Mouse (Mus musculus) heart, embryonic 11.5 days (tissue): Measurements from ENCODE around the gene Adgrd1. TPM values are rescaled to one million over a fixed set of nuclear protein-coding genes. Genes with fewer than 3 reads are reported as not detected.

Source experiments
- ATAC-seq: fragments of 200-750 bp; cut with Nextera tagmentation; replicated peaks from 2 replicates; pipeline ENCODE4 v1.8.0; 2017; ENCODE audit warnings: moderate library complexity; ENCODE audit not compliant: insufficient number of reproducible peaks, low FRiP score, low TSS enrichment
- H3K27ac ChIP-seq: fragments of 300-500 bp; sonication (generic); 2 replicates; pipeline ENCODE4 v1.5.1; 2014; ENCODE audit warnings: mild to moderate bottlenecking, low read depth, low read length
- H3K27me3 ChIP-seq: fragments of 300-500 bp; sonication (generic); 2 replicates; pipeline ENCODE4 v1.6.1; 2014; ENCODE audit warnings: mild to moderate bottlenecking, low read length, mixed read lengths; ENCODE audit not compliant: control insufficient read depth, insufficient read depth
- H3K36me3 ChIP-seq: fragments of 300-500 bp; sonication (generic); 2 replicates; pipeline ENCODE4 v1.6.1; 2014; ENCODE audit warnings: mild to moderate bottlenecking, low read length, moderate library complexity, mixed read lengths; ENCODE audit not compliant: control insufficient read depth, insufficient read depth
- H3K4me1 ChIP-seq: fragments of 300-500 bp; sonication (generic); 2 replicates; pipeline ENCODE4 v1.6.1; 2014; ENCODE audit warnings: low read length; ENCODE audit not compliant: control insufficient read depth, insufficient read depth
- H3K4me2 ChIP-seq: fragments of 300-500 bp; sonication (generic); 2 replicates; pipeline ENCODE4 v1.6.1; 2014; ENCODE audit warnings: mild to moderate bottlenecking, moderate library complexity
- H3K4me3 ChIP-seq: fragments of 300-500 bp; sonication (generic); 2 replicates; pipeline ENCODE4 v1.5.1; 2014; ENCODE audit warnings: low read depth, low read length
- H3K9ac ChIP-seq: fragments of 300-500 bp; sonication (generic); 2 replicates; pipeline ENCODE4 v1.6.1; 2014; ENCODE audit warnings: mild to moderate bottlenecking, low read depth, low read length, moderate library complexity
- H3K9me3 ChIP-seq: fragments of 300-500 bp; sonication (generic); replicated peaks from 2 replicates; pipeline ENCODE4 v1.6.1; 2016; ENCODE audit warnings: low read length; ENCODE audit not compliant: control insufficient read depth
- WGBS: fragments of 180-500 bp; shearing (Covaris S2); extraction: QIAGEN DNeasy Blood & Tissue Kit; methylation state at CpG from one replicate; pipeline ENCODE4 v1.1.7; 2014; ENCODE audit not compliant: insufficient replicate concordance; 5-methylcytosine and 5-hydroxymethylcytosine counted together
- polyA plus RNA-seq: library from polyadenylated mRNA; unstranded; fragments of >200 nt; fragmentation: Nextera tagmentation; extraction: Ambion mirVana; gene quantifications from 2 replicates; pipeline ENCODE4 v1.2.1, GENCODE M21; 2014

Gene Adgrd1
- polyA plus RNA-seq, 1 experiment from 2014 or later: 0.31 TPM

DNA sequence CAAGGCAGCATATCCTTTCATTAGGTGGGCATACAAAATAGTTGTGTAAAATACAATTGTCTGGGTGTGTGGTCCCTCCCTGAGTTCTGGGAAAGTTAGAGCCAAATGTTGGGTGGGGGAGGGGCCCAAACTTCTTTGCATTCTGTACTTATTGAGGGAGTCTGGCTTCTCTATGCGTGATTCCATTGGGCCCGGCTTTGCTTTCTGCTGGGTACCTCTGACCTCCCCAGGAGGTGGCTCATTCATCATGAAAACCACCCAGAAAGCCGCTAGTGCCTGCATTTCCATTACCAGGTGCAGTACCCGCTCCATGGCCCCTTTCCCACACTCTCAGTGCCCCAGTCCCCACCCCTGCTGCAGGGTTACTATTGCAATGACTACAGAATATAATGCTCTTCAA lies 73.0 kb downstream of the Adgrd1 start:
- ATAC-seq: no peak
- H3K9ac ChIP-seq: no peak overlapping the region
- no peak overlapping the region for H3K27ac ChIP-seq
- WGBS: 15% methylated on average over 4 of the region's 4 CpGs
- H3K36me3 ChIP-seq: no peaks in the 10 kb centered on the region
- H3K9me3 ChIP-seq: no peaks in the 10 kb centered on the region; the same call in 1 of the 2 replicates
- peaks cover 5% of the 10 kb centered on the region; the same call in 1 of the 2 replicates for H3K4me1 ChIP-seq
- H3K27me3 ChIP-seq: no peaks in the 10 kb centered on the region
- no peak overlapping the region for H3K4me2 ChIP-seq
- H3K4me3 ChIP-seq: no peak overlapping the region

DNA sequence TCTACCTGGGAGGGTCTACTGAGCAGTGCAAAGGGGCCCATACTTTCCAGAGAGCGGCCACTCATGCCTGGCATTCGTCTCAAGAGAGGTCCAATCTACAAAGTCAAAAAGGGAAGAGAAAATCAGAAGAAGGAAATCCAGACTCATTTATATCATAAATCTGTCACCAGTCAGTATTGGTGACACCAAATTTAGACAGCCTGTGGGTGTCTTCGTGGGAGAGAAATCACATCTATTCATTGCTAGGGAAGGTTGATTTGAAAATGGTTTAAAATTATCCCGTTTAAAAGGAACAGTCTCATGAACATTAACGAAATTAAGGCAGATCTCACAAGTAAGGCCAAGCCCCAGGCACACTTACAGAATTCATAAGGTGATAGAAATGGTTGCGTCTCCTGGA lies 76.0 kb downstream of the Adgrd1 start:
- 78% methylated on average over 6 of the region's 6 CpGs for WGBS
- Histone ChIP-seq H3K4me1 (no peaks in the 10 kb centered on the region), H3K9me3 (no peaks in the 10 kb centered on the region; the same call in 1 of the 2 replicates), H3K4me3 (no peak overlapping the region), H3K36me3 (no peaks in the 10 kb centered on the region), H3K27ac (no peak overlapping the region), H3K4me2 (no peak overlapping the region), H3K9ac (no peak overlapping the region), H3K27me3 (0 out of 2 replicates have a peak, but pooled peaks cover 3% of the 10 kb centered on the region)
- ATAC-seq: no peak

DNA sequence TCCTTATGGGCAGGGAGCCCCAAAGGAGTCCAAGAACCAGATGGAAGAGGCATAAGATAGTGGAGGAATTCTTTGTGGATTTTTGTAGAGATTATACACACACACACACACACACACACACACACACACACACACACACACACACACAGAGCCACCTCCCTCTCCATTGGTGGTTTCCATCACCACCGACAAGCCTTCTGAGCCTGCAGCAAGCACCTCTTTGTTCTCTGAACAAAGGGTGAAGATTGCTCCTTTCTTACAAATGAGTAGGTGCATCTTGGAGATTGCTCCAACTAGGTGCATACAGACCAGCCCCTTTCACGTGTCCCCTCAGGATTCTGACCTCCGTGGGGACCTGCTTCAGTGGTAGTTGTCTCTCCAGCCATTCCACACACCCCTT lies 79.4 kb downstream of the Adgrd1 start:
- H3K4me1 ChIP-seq: no peaks in the 10 kb centered on the region
- no peak overlapping the region for H3K4me2 ChIP-seq
- H3K9me3 ChIP-seq: no peaks in the 10 kb centered on the region
- H3K4me3 ChIP-seq: no peak overlapping the region
- H3K27ac ChIP-seq: no peak overlapping the region
- peaks cover 3% of the 10 kb centered on the region; the same call in 1 of the 2 replicates for H3K27me3 ChIP-seq
- no peaks in the 10 kb centered on the region for H3K36me3 ChIP-seq
- 50% methylated on average over 3 of the region's 3 CpGs for WGBS
- no peak overlapping the region for H3K9ac ChIP-seq
- ATAC-seq: no peak

DNA sequence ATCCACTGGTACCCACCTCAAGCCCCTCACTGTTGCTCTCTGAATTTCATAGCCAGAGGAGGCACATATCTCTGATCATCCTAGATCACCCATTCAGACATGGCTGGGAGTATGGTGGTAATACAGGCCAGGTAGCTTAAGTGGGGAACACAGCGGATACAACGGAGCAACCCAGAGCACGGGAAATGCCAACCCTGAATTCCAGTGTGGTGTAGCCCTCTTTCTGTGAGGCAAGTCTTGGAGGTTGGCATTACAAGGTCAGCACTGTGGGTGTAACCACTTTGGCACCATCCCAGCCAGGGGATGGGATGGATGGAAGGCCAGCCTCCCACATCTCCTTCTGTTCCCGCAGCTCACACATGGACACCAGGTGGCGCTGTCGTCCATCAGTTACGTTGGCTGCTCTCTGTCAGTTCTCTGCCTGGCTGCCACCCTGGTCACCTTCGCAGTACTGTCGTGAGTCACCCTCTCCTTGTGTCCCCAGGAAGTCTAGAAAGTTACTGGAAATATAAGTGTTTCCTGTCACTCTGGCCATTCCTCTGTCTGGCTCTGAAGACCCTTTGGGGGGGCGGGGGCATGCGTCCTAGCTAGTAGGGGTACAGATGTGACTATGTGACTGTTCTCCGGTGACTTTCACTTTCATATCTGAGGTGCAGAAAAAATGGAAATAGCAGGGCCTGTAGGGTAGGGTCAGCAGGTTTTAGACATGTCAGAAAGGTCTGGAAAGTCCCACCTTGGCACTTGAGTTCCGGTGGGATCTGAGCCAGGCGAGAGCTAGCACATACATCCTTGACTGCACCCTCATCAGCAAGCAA lies 81.4 kb downstream of the Adgrd1 start:
- peak overlapping the region; percentile 29 for H3K4me2 ChIP-seq
- no peak; the same call in 1 of the 2 replicates for ATAC-seq
- H3K27me3 ChIP-seq: peaks cover 6% of the 10 kb centered on the region; the same call in 1 of the 2 replicates
- H3K4me3 ChIP-seq: no peak overlapping the region
- no peaks in the 10 kb centered on the region for H3K4me1 ChIP-seq
- no peak overlapping the region for H3K9ac ChIP-seq
- H3K9me3 ChIP-seq: no peaks in the 10 kb centered on the region
- no peak overlapping the region for H3K27ac ChIP-seq
- WGBS: 48% methylated on average over 14 of the region's 14 CpGs
- no peaks in the 10 kb centered on the region for H3K36me3 ChIP-seq

DNA sequence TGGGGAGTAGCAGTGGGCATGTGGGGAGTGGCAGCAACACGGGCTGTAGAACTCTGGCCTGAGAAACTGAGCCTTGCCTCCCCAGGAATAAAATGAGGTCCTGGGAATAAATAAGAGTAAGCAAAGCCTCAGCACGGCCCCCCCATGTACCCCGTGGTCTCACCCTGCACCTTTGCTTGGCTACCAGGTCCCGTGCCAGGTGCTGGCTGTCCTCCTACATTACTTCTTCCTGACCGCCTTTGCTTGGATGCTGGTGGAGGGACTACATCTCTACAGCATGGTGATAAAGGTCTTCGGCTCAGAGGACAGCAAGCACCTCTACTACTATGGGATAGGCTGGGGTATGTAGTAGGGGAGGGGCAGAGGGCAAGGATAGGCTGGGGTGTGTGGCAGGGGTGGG lies 82.8 kb downstream of the Adgrd1 start:
- 81% methylated on average over 6 of the region's 6 CpGs for WGBS
- no peak overlapping the region for H3K4me3 ChIP-seq

DNA sequence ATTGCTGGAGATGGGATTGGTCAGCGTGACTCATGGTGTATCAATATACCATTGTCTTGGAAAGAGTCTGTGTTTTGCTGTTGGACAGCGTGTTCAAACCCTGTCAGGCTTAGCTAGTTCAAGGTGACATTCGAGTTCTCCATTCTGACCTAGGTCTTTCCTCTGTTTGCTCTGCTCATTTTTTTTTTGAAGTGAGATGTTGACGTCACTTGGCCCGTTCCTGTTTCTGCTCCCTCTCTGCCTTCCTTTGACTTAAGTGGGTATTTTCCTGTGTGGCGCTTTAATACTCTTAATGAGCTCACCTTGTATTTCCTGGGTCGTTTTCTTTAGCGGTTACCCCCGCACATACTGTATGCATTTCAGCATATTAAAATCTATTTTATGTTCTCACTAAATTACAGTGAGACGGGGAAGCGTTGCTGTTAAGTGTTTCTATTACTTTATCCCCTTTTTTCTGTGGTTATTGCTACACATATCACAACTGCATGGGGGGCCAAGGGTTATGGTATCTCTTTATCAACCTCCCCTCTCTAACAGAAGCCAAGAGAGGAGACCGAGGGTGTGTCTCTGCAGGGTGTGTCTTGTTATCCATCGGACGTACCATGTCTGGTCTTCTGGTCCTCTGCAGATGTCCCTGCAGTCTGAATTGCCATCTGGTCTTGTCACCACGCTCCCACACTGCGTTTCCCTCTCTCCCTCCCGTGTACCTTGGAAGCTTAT lies 83.6 kb downstream of the Adgrd1 start:
- no peak for ATAC-seq
- no peak overlapping the region for H3K4me2 ChIP-seq
- no peak overlapping the region for H3K4me3 ChIP-seq
- H3K36me3 ChIP-seq: no peaks in the 10 kb centered on the region
- H3K9ac ChIP-seq: no peak overlapping the region
- H3K4me1 ChIP-seq: no peaks in the 10 kb centered on the region
- no peaks in the 10 kb centered on the region for H3K9me3 ChIP-seq
- no peak overlapping the region for H3K27ac ChIP-seq
- WGBS: 79% methylated on average over 17 of the region's 17 CpGs
- peaks cover 7% of the 10 kb centered on the region; the same call in 1 of the 2 replicates for H3K27me3 ChIP-seq

More for the DNA sequence above, 82.8 kb downstream of the Adgrd1 start:
- Histone ChIP-seq H3K36me3 (no peaks in the 10 kb centered on the region), H3K4me2 (no peak overlapping the region), H3K9me3 (no peaks in the 10 kb centered on the region), H3K27me3 (peaks cover 7% of the 10 kb centered on the region; the same call in 1 of the 2 replicates), H3K27ac (no peak overlapping the region), H3K4me1 (no peaks in the 10 kb centered on the region), H3K9ac (no peak overlapping the region)
- no peak for ATAC-seq

DNA sequence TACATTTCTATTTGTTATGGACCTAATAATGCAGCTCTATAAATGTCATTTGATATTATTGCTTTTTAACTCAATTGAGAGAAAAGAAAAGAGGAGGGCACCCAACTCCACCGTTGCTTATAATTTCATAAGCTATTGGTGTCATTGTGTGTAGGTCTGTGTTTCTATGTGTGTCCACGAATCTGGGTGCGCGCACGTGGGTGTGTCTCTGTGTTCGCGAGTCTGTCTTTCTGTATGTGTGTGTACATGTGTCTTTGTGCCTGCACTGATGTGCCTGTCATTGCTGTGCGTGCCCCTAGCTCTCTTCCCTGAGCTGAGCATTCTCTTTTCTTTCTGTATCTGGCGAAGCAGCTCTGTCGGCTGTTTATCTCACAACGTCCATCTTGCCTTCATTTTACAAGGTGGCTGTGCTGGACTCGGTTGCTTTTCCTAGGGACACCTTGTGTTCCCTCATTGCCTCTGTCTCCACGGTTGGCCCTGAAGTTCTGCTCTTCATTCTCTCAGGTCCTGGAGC lies 84.2 kb downstream of the Adgrd1 start:
- 69% methylated on average over 13 of the region's 13 CpGs for WGBS
- H3K4me2 ChIP-seq: no peak overlapping the region; the same call in 1 of the 2 replicates
- no peak for ATAC-seq

DNA sequence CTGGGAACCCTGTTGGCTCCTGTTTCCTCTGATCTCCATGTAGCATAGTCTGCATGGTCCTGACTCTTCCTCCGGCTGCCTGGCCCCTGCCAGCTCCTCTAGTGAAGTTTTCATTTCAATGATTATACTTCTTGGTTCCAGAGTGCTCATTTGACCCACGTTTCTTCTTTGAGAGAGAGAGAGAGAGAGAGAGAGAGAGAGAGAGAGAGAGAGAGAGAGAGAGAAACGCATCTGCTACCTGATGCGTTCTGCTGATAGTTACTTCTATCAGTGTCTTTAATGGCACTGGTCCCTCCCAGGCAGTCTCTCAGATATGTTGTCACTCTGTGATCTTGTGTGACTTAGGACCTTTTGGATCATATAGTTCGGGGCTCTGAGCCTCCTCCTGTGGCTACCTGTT lies 84.9 kb downstream of the Adgrd1 start:
- Histone ChIP-seq H3K36me3 (no peaks in the 10 kb centered on the region), H3K4me1 (no peaks in the 10 kb centered on the region), H3K9me3 (no peaks in the 10 kb centered on the region), H3K9ac (no peak overlapping the region), H3K4me2 (no peak overlapping the region), H3K27me3 (peaks cover 4% of the 10 kb centered on the region; the same call in 1 of the 2 replicates), H3K27ac (no peak overlapping the region), H3K4me3 (no peak overlapping the region)
- ATAC-seq: no peak
- WGBS: 57% methylated on average over 5 of the region's 5 CpGs

More for the DNA sequence above, 84.2 kb downstream of the Adgrd1 start:
- Histone ChIP-seq H3K9me3 (no peaks in the 10 kb centered on the region), H3K36me3 (no peaks in the 10 kb centered on the region), H3K27me3 (peaks cover 7% of the 10 kb centered on the region; the same call in 1 of the 2 replicates), H3K27ac (no peak overlapping the region), H3K4me1 (no peaks in the 10 kb centered on the region), H3K4me3 (no peak overlapping the region), H3K9ac (no peak overlapping the region)
